Mouse (Mus musculus) hindlimb bud, embryonic 11.5 days (tissue): Measurements from ENCODE around the gene Kctd18.

Experiments used
- DNase-seq: peaks from one replicate; pipeline ENCODE4 v3.0.0-alpha.2; 2012; ENCODE audit warnings: low read depth, low spot score; ENCODE audit errors: extremely low spot score

Gene Kctd18

DNA sequence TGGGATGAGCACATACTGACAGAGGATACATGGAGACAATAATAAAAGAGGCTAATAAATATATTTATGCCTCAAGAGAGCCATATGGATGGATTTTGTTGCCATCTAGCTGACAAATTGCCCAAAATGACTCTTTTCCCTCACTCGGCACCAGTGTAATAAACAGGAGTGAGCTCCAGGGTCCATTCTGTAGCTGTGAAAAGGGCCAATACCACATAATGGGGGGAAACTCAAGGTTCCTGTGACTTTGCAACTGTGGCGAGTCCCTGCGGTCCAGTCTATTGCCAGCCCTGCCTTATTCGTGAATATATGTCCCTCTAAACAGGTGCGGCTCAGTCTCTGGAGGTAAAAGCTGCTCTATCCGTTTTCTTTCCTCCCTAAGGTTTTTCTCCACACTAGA, 107.2 kb downstream of the Kctd18 start:
- DNase-seq: no peak

DNA sequence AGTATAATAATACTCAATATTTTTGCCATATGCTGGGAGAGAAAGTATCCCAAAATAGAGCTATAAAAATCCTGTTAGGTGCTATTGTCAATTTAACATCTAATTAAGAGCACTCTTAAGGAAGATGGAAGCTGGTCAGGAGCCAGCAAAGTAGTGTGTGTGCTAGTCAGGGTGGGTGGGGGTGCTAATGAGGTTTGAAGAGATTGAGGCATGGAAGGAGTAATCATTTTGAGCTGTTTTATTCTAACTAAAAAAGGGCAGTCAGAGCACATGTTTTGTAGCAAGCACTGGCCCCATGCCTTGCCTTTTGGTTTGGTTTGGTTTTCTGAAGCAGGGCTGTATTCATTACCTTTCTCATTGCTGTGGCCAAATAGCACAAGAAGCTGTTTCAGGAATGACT, 112.4 kb downstream of the Kctd18 start:
- no peak for DNase-seq

GRCm38 (mm10) chr1:57905912-57906311, 112.8 kb downstream of the Kctd18 start:
- peak; percentile 39 for DNase-seq
